Mouse (Mus musculus): ENCODE results near the gene Wnt9a. TPM values are rescaled to one million over a fixed set of nuclear protein-coding genes. Genes with fewer than 3 reads are reported as not detected.

Gene Wnt9a
- 1 to 10 TPM; 8.8 to 9.8 TPM for total RNA-seq (2021)
- long read RNA-seq, experiment 1, transcript Wnt9a-202 (4 exons, 3,318 nt): major isoform, 12 of 21 reads
- long read RNA-seq, experiment 1, partial matches to known transcripts: 6 of 21 reads
- long read RNA-seq, experiment 1, other reads (novel, unspliced or antisense): 3 of 21 reads
- long read RNA-seq, experiment 2, transcript Wnt9a-202 (4 exons, 3,318 nt): major isoform, 36 of 50 reads
- long read RNA-seq, experiment 2, partial matches to known transcripts: 6 of 50 reads
- long read RNA-seq, experiment 2, other reads (novel, unspliced or antisense): 8 of 50 reads

GRCm38 (mm10) chr11:59306461-59307421 lies at the start of gene Wnt9a:
Gene Wnt9a, plus strand, starts transcription at chr11:59306928.
- DNase-seq: peak; percentile 77
- intact Hi-C loops (cut with DNase I; ENCODE audit: low total_unique reads): no loop called here

DNA sequence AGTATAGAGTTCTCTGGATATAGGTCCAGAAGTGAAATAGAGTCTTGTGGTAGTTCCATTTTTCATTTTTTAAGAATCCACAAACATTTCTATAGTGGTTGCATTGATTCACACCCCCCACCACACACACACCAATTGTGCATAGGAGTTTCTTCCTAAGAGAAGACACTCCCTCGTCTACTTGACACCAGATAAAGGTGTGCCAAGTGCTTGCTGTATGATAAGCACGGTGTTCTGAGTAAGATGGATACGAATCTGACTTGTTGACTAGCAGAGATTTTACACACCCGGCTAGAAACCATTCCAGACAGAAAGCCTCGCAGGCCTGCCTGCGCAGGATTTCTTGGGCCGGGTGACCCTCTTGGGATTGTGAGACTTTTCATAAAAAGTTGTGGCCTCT lies 47.1 kb upstream of the Wnt9a start:
- intact Hi-C loops (cut with DNase I; ENCODE audit: low total_unique reads): no loop called here
- no peak for DNase-seq

DNA sequence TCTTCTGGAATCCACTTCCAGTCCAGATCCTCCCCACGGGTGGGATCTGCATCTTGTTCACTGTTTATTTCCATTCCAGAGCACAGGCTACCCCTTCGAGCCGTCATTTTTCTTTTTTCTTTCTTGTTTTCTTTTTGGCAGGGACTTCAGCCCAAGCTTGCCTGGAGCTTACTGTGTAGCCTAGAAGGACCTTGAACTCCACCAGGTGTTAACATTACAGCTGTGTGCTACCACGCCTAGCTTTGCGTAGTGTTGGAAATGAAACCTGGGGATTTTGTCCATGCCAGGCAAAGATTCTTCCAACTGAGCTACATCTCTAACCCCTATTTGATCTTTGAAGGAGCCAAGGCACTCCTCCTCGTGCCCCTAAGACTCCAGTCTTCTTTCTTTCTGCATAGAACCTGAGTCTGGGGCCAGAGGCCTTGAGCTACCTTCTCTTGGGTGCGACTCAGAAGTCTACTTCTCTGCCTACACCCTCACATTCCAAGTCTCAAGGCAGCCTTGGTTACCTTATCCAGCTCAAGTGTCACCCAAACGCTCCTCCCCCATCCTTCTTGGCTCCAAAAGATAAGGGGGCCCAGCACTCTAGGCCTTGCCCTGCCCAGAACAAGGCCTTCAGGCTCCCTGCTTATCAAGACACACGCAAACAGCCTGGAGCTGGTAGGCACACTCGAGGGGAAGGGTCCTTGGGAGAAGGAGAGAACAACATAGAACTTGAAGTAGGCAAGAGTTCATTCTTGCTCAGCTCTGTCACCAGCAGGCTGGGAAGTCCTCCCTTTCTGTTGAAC lies 45.8 kb upstream of the Wnt9a start:
- DNase-seq: no peak
- intact Hi-C loops (cut with DNase I; ENCODE audit: low total_unique reads): no loop called here

DNA sequence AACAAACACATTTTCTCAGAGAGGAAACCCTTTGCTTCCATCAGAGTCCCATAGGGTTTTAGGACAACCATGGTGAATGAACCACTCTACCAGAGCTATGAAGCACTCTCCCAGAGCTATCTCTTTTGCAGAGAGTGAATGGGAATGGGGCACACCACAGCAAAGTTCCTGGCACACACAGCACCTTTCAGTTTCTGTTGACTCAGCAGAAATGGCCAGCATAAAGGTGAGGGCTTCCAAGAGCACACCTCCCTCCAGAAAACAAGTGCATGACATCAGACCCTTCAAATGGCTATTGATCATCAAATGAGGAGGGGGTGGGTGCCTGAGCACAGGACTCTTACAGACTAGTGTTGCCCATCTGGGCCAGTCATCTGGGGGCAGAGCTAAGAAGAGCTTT lies 44.4 kb upstream of the Wnt9a start:
- intact Hi-C loops (cut with DNase I; ENCODE audit: low total_unique reads): no loop called here

GRCm38 (mm10) chr11:59263870-59264563 lies 42.7 kb upstream of the Wnt9a start:
- intact Hi-C loops (cut with DNase I; ENCODE audit: low total_unique reads): no loop called here
- DNase-seq: peak; percentile 32

More for the DNA sequence above, 44.4 kb upstream of the Wnt9a start:
- DNase-seq: no peak

DNA sequence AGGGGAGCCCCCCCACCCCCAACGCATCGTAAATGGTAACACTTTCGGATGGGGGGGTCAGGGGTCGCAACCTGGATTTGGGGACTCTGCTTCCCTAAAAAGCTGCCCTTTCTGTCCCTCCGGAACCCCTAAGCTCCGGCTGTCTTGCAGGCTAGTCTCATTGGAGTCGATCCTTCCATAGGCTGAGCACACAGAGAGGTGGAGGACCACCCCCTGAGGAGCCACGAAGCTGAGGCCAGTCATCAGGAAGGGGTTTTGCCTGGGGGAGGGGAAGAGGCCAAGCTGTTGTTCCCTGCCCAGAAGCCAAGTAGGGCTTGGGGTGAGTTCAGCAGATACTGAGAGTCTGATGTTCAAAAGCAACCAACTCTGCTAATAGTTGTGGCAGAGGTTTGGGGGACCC lies 42.1 kb upstream of the Wnt9a start:
- no peak for DNase-seq
- intact Hi-C loops (cut with DNase I; ENCODE audit: low total_unique reads): no loop called here

DNA sequence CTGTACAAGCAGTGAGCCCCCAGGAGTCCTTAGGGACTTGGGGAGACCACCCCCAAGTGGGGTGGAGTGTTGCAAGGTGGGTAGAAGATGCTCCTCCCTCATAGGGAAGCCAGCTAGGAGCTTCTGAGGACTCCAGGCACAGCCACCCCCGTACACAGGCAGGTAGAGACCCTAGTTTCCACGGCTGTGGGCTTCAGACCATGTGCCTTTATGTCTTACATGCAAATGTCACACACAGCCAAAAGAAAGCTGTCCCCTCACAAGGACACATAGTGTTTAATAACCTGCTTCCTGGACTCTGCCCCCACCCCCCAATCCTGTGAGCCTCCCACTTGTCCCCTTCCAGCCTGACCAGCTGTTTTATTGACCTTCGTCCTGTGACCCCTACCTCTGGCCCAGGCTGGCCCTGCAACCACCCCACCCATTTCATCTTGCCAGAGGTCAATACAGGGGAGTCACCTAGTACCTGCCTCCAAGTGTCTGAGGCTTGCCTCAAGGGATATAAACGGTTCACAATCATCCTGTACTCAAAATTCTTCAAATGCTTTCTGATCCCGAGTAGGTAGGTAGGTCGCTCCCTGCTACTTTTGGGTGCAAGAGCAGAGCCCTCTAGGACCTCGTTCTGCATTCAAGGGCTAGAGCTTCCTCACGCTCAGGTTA lies 41.4 kb upstream of the Wnt9a start:
- intact Hi-C loops (cut with DNase I; ENCODE audit: low total_unique reads): no loop called here
- no peak for DNase-seq

GRCm38 (mm10) chr11:59266727-59267126 lies 40.0 kb upstream of the Wnt9a start:
- no peak for DNase-seq
- intact Hi-C loops (cut with DNase I; ENCODE audit: low total_unique reads): no loop called here

DNA sequence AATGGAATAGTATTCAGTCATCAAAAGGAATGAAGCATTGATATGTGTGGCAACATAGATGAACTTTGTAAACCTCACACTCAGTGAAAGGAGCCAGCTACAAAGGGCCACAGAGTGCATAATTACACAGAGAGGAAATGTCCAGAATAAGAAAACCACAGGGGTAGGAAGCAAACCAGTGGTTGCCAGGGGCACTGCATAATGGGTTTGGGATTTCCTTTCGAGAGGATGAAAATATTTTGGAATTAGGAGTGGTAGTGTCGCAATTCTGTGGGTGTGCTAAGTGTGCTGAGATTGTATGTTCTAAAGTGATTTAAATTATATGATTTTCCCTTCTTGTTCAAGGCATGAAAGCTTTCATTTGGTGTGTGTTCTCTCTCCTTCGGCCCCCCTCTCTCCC lies 32.5 kb upstream of the Wnt9a start:
- intact Hi-C loops (cut with DNase I; ENCODE audit: low total_unique reads): no loop called here
- no peak for DNase-seq

- intact Hi-C loops (cut with DNase I; ENCODE audit: low total_unique reads): no loop called here
- DNase-seq: no peak
These were observed 29.9 kb upstream of the Wnt9a start for GRCm38 (mm10) chr11:59276877-59277276.

DNA sequence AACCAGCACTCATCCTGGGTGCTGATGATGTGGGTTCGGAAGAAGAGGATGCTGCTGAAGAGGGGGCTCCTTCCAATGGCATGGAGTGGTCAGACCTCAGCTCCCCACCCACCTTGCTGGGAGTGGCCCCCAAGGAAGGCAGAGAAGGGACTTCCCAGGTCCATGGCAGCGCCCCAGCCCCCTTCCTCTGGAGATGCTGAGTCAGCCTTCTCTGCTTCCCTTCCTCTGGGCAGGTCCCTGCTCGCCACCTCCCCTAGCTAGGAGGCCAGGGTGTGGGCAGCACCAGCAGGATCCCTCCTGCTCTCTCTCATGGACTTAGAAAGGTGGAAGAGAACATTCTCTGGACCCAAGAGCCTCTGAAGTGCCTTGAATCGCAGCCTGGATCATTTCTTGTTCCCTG lies 28.7 kb upstream of the Wnt9a start:
- intact Hi-C loops (cut with DNase I; ENCODE audit: low total_unique reads): no loop called here

DNA sequence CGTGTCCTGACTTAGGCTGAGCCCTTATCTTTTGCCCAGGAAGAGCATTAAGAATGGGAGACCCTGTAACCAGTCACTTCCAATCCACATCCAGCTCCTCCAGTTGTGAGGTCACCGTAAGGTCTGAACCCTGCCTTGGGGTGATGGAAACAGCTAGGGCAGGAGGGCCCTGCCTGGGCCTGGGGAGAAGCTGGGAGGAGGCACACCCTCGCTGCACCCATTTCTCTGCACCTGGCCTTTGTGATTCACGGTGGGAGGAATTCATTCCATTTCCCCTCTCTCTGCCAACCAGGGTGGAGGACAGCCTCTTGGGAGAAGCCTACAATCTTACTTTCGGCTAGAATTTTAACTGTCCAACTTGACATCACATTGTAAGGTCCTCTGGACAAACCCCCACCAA lies 24.6 kb upstream of the Wnt9a start:
- no peak for DNase-seq
- intact Hi-C loops (cut with DNase I; ENCODE audit: low total_unique reads): no loop called here

More for the DNA sequence above, 28.7 kb upstream of the Wnt9a start:
- DNase-seq: no peak

- intact Hi-C loops (cut with DNase I; ENCODE audit: low total_unique reads): no loop called here
- DNase-seq: peak; percentile 40
These were observed 23.8 kb upstream of the Wnt9a start for GRCm38 (mm10) chr11:59282933-59283332.

DNA sequence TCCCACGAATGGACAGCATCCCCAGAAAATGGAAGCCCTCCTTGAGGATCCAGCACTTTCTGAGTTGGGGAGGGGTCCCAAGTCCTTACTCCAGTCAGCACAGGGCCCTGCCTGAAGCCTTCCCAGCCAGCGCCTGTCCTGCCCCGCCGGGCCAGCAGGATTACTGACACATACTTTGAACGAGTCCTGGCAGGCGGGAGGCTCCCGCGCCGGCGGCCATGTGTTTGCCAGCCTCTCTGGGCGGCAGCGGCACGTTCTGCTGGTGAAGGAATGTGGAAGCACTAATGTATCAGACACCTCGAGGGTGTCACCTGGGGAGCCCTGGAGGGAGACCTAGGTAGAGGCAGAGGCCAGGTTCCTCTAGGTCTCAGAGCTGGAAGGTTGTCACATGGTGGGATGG lies 22.6 kb upstream of the Wnt9a start:
- DNase-seq: no peak
- intact Hi-C loops (cut with DNase I; ENCODE audit: low total_unique reads): no loop called here

DNA sequence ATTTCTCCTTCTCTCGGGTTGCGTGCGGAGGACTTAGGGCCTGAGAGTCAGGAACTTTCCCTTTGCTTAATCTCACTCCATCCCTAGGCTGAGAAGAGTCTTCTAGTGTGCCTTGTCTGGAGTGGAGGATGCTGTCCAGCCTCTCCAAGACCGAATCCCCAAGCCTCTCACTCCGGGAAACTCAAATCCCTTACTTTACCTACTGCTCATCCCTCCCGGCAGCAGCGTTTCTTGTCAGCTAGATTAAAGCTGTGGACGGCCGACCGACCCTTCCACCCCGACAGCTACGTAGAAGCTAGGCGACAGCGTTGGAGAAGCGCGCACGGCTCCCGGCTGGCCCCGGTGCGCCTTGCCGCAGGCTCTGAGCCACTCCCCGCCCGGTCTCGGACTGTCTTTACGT lies 17.0 kb upstream of the Wnt9a start:
- DNase-seq: no peak
- intact Hi-C loops (cut with DNase I; ENCODE audit: low total_unique reads): loop anchor here (2.0 to 10.0 kb wide), 2 partner anchors 49 to 195 kb away; no protein-coding TSS in a partner anchor

DNA sequence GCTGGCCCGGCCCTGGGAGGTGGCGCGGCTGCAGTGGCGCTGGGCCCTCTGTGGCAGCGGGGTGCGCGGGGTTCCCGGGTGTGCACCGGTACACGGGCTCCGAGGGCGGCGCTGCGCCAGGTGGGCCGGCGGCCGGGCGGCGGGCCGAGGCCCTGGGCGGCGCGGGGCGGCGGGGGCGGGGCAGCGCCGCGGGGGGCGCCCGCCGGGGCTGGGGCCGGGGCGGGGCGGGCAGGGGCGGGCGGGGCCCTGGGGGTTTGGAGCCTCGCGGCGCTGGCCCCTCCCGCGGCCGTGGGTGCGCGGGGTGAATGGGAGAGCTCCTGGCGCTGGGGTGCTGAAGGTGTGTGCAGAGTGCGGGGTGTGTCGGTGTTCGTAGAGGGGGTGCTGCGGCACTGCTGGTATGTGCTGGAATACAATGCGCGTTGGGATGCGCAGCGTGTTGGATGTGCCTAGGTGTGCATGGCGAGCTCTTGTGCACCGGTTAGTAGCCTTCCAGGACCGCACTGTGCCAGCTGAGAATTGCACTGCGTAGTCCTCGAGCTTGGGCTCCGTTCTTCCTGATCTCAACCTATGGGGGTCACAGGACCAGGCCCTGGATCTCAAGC lies 15.9 kb upstream of the Wnt9a start, which contains the start of gene Wnt3a:
Gene Wnt3a, minus strand, starts transcription at position 51 of the 602 bp plus-strand sequence.
- intact Hi-C loops (cut with DNase I; ENCODE audit: low total_unique reads): loop anchor here (2.0 to 10.0 kb wide), 2 partner anchors 50 to 196 kb away; no protein-coding TSS in a partner anchor
- DNase-seq: no peak

DNA sequence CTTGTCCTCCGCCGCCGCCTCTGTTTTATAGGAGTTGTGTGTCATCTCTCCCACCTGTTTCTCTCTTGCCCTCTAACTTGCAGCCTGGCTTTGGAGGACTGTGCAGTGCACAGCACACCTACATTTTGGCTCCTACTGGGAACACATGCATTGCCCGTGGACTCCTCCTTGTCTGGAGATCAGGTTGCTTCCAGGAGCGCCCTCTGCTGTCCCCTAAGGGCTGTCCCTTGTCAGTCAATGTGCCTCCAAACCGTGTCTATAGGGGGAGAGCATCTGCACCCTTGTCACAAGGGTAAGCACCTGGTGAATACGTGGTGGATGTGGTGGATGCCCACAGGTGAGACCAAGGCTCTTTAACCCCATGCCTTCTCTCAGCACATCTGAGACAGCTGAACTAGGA lies 13.1 kb upstream of the Wnt9a start:
- DNase-seq: no peak
- intact Hi-C loops (cut with DNase I; ENCODE audit: low total_unique reads): loop anchor here (10.0 kb wide), 1 partner anchor 199 kb away; no protein-coding TSS in a partner anchor

- no peak for DNase-seq
- intact Hi-C loops (cut with DNase I; ENCODE audit: low total_unique reads): loop anchor here (2.0 to 10.0 kb wide), 2 partner anchors 67 to 203 kb away; no protein-coding TSS in a partner anchor
These were observed 8.8 kb upstream of the Wnt9a start for GRCm38 (mm10) chr11:59297941-59298340.

Data from gastrocnemius, postnatal 14 days (tissue).